Mouse (Mus musculus): ENCODE results near the gene Ggt1. TPM values are rescaled to one million over a fixed set of nuclear protein-coding genes. Genes with fewer than 3 reads are reported as not detected.
"Not testable (repeated sequence)": the region's sequence is repeated elsewhere in the genome, so short reads cannot be mapped to it uniquely, and the experiment has no call there.

Ggt1 gene
- polyA plus RNA-seq, 1 experiment from 2014 or later = 3.8 TPM

DNA sequence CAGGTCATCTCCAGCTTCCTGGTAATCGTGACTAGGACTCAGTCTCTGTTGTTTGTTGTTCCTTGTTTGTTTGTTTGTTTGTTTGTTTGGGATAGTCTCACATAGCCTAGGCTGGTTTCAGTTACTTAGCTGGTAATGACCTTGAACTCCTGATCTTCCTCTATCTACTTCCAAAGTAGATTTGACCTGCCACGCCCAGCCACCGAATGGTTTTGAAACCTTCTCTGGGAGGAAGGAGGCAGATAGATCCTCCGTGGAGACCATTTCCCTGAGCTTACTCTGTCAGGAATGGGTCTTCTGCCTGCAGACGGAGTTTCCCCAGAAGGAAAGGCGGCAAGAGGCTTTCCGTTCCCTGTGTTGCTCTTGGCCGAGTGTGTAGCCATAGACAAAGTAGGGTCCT, 1.2 kb downstream of the Ggt1 start:
- no peak overlapping the region for H3K27ac ChIP-seq (ENCODE audit: low read length)
- no peak overlapping the region for H3K9ac ChIP-seq (replicated peaks; ENCODE audit: low read depth, low read length)
- 79% methylated on average over 8 of the region's 8 CpGs for WGBS
- no peaks in the 10 kb centered on the region for H3K9me3 ChIP-seq (ENCODE audit: control insufficient read depth, low read depth, low read length)
- H3K4me2 ChIP-seq (replicated peaks; ENCODE audit: low read depth, low read length) = no peak overlapping the region
- peaks cover 6% of the 10 kb centered on the region; the same call in 1 of the 2 replicates for H3K4me1 ChIP-seq (ENCODE audit: control insufficient read depth, insufficient read depth, low read length)
- peaks cover 17% of the 10 kb centered on the region; the same call in 1 of the 2 replicates for H3K27me3 ChIP-seq (ENCODE audit: control insufficient read depth, insufficient read depth, low read length)
- no peaks in the 10 kb centered on the region for H3K36me3 ChIP-seq (ENCODE audit: control insufficient read depth, insufficient read depth, low read length)
- no peak for ATAC-seq (ENCODE audit: insufficient number of reproducible peaks, insufficient read depth, low FRiP score, low read depth)
- H3K4me3 ChIP-seq (ENCODE audit: low read depth, low read length) = no peak overlapping the region

- no peak overlapping the region for H3K4me3 ChIP-seq (ENCODE audit: low read depth, low read length)
- H3K4me1 ChIP-seq (ENCODE audit: control insufficient read depth, insufficient read depth, low read length) = no peaks in the 10 kb centered on the region
- WGBS = 81% methylated on average over 12 of the region's 12 CpGs
- H3K36me3 ChIP-seq (ENCODE audit: control insufficient read depth, insufficient read depth, low read length) = no peaks in the 10 kb centered on the region
- no peak overlapping the region for H3K27ac ChIP-seq (ENCODE audit: low read length)
- no peak overlapping the region for H3K4me2 ChIP-seq (replicated peaks; ENCODE audit: low read depth, low read length)
- no peak for ATAC-seq (ENCODE audit: insufficient number of reproducible peaks, insufficient read depth, low FRiP score, low read depth)
- H3K9ac ChIP-seq (replicated peaks; ENCODE audit: low read depth, low read length) = no peak overlapping the region
- no peaks in the 10 kb centered on the region for H3K9me3 ChIP-seq (ENCODE audit: control insufficient read depth, low read depth, low read length)
- peaks cover 14% of the 10 kb centered on the region; the same call in 1 of the 2 replicates for H3K27me3 ChIP-seq (ENCODE audit: control insufficient read depth, insufficient read depth, low read length)
Observed at GRCm38 (mm10) chr10:75564687-75565265, 3.4 kb downstream of the Ggt1 start.

- peaks cover 10% of the 10 kb centered on the region; the same call in 1 of the 2 replicates for H3K27me3 ChIP-seq (ENCODE audit: control insufficient read depth, insufficient read depth, low read length)
- 56% methylated on average over 6 of the region's 6 CpGs for WGBS
- H3K36me3 ChIP-seq (ENCODE audit: control insufficient read depth, insufficient read depth, low read length) = no peaks in the 10 kb centered on the region
- no peak overlapping the region for H3K4me3 ChIP-seq (ENCODE audit: low read depth, low read length)
- H3K4me2 ChIP-seq (replicated peaks; ENCODE audit: low read depth, low read length) = no peak overlapping the region
- no peak overlapping the region for H3K9ac ChIP-seq (replicated peaks; ENCODE audit: low read depth, low read length)
- no peak overlapping the region for H3K27ac ChIP-seq (ENCODE audit: low read length)
- ATAC-seq (ENCODE audit: insufficient number of reproducible peaks, insufficient read depth, low FRiP score, low read depth) = no peak
- H3K4me1 ChIP-seq (ENCODE audit: control insufficient read depth, insufficient read depth, low read length) = no peaks in the 10 kb centered on the region
- no peaks in the 10 kb centered on the region for H3K9me3 ChIP-seq (ENCODE audit: control insufficient read depth, low read depth, low read length)
Observed at GRCm38 (mm10) chr10:75565436-75565835, 4.0 kb downstream of the Ggt1 start.

GRCm38 (mm10) chr10:75565906-75566305, 4.5 kb downstream of the Ggt1 start:
- no peak for ATAC-seq (ENCODE audit: insufficient number of reproducible peaks, insufficient read depth, low FRiP score, low read depth)
- no peak overlapping the region for H3K4me3 ChIP-seq (ENCODE audit: low read depth, low read length)
- H3K9me3 ChIP-seq (ENCODE audit: control insufficient read depth, low read depth, low read length) = no peaks in the 10 kb centered on the region
- 64% methylated on average over 7 of the region's 7 CpGs for WGBS
- no peak overlapping the region for H3K9ac ChIP-seq (replicated peaks; ENCODE audit: low read depth, low read length)
- no peak overlapping the region for H3K27ac ChIP-seq (ENCODE audit: low read length)
- no peaks in the 10 kb centered on the region for H3K36me3 ChIP-seq (ENCODE audit: control insufficient read depth, insufficient read depth, low read length)
- H3K27me3 ChIP-seq (ENCODE audit: control insufficient read depth, insufficient read depth, low read length) = peaks cover 5% of the 10 kb centered on the region; the same call in 1 of the 2 replicates
- no peaks in the 10 kb centered on the region for H3K4me1 ChIP-seq (ENCODE audit: control insufficient read depth, insufficient read depth, low read length)
- H3K4me2 ChIP-seq (replicated peaks; ENCODE audit: low read depth, low read length) = no peak overlapping the region

DNA sequence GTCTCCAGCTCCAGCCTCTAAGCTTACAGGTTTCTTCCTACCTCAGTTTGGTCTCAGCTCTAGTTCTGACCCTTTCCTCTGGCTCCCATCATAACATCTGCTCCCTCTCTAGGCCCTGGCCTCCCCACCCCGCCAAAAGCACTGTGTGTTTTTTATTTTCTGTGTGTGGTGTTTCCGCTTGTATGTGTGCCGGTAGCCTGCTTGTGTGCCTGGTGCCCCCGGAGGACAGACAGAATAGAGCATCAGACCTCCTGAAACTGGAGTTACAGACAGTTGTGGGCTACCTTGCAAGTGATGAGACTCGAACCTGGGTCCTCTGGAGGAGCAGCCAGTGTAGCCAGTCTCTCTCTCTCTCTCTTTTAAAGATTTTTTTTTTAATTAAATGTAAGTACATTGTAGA, 4.9 kb downstream of the Ggt1 start:
- H3K9me3 ChIP-seq (ENCODE audit: control insufficient read depth, low read depth, low read length) = no peaks in the 10 kb centered on the region
- H3K27me3 ChIP-seq (ENCODE audit: control insufficient read depth, insufficient read depth, low read length) = peaks cover 1% of the 10 kb centered on the region; the same call in 1 of the 2 replicates
- whole genome bisulfite sequencing = 80% methylated on average over 5 of the region's 5 CpGs
- H3K36me3 ChIP-seq (ENCODE audit: control insufficient read depth, insufficient read depth, low read length) = no peaks in the 10 kb centered on the region
- H3K27ac ChIP-seq (ENCODE audit: low read length) = no peak overlapping the region
- no peak overlapping the region for H3K4me3 ChIP-seq (ENCODE audit: low read depth, low read length)
- no peak for ATAC-seq (ENCODE audit: insufficient number of reproducible peaks, insufficient read depth, low FRiP score, low read depth)
- no peak overlapping the region for H3K9ac ChIP-seq (replicated peaks; ENCODE audit: low read depth, low read length)
- no peak overlapping the region for H3K4me2 ChIP-seq (replicated peaks; ENCODE audit: low read depth, low read length)
- H3K4me1 ChIP-seq (ENCODE audit: control insufficient read depth, insufficient read depth, low read length) = no peaks in the 10 kb centered on the region

DNA sequence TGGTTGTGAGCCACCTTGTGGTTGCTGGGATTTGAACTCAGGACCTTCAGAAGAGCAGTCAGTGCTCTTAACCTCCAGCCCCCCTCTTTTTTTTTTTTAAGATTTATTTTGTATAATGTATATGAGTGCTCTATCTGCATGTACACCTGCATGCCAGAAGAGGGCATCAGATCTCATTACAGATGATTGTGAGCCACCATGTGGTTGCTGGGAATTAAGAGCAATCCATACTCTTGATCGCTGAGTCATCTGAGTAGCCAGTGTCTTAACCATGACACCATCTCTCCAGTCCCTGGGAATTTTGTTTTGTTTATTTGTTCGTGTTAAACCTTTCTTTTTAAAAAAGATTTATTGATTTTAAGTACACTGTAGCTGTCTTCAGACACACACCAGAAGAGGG, 5.4 kb downstream of the Ggt1 start:
- 81% methylated on average over 2 of the region's 2 CpGs for WGBS
- H3K4me2 ChIP-seq (replicated peaks; ENCODE audit: low read depth, low read length); H3K4me1 ChIP-seq (ENCODE audit: control insufficient read depth, insufficient read depth, low read length); H3K9ac ChIP-seq (replicated peaks; ENCODE audit: low read depth, low read length); ATAC-seq (ENCODE audit: insufficient number of reproducible peaks, insufficient read depth, low FRiP score, low read depth); H3K27me3 ChIP-seq (ENCODE audit: control insufficient read depth, insufficient read depth, low read length); H3K27ac ChIP-seq (ENCODE audit: low read length); H3K4me3 ChIP-seq (ENCODE audit: low read depth, low read length); H3K36me3 ChIP-seq (ENCODE audit: control insufficient read depth, insufficient read depth, low read length); H3K9me3 ChIP-seq (ENCODE audit: control insufficient read depth, low read depth, low read length): not testable (repeated sequence)

DNA sequence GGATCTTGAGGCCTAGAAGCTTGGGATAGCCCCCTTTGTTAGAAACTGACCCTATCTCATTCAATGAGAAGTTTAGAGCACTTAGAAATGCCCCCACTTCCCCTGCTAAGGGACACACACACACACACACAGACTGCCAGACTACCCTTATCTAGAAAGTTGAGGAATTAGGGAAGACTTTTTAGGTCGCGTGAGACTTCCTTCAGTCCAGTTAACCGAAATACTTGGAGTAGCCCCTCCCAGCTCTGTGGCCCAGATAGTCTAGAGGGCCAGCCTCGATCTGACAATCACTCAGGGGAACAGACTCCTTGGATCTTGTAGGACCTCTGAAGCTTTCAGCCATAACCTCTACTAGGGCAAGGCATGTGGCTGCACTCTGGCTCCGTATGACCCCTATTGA, 6.6 kb downstream of the Ggt1 start:
- no peak overlapping the region for H3K4me2 ChIP-seq (replicated peaks; ENCODE audit: low read depth, low read length)
- ATAC-seq (ENCODE audit: insufficient number of reproducible peaks, insufficient read depth, low FRiP score, low read depth) = no peak
- no peaks in the 10 kb centered on the region for H3K36me3 ChIP-seq (ENCODE audit: control insufficient read depth, insufficient read depth, low read length)
- 22% methylated on average over 5 of the region's 5 CpGs for WGBS
- no peaks in the 10 kb centered on the region for H3K9me3 ChIP-seq (ENCODE audit: control insufficient read depth, low read depth, low read length)
- H3K4me1 ChIP-seq (ENCODE audit: control insufficient read depth, insufficient read depth, low read length) = no peaks in the 10 kb centered on the region
- H3K27me3 ChIP-seq (ENCODE audit: control insufficient read depth, insufficient read depth, low read length) = no peaks in the 10 kb centered on the region
- no peak overlapping the region for H3K4me3 ChIP-seq (ENCODE audit: low read depth, low read length)
- no peak overlapping the region for H3K27ac ChIP-seq (ENCODE audit: low read length)
- H3K9ac ChIP-seq (replicated peaks; ENCODE audit: low read depth, low read length) = no peak overlapping the region

DNA sequence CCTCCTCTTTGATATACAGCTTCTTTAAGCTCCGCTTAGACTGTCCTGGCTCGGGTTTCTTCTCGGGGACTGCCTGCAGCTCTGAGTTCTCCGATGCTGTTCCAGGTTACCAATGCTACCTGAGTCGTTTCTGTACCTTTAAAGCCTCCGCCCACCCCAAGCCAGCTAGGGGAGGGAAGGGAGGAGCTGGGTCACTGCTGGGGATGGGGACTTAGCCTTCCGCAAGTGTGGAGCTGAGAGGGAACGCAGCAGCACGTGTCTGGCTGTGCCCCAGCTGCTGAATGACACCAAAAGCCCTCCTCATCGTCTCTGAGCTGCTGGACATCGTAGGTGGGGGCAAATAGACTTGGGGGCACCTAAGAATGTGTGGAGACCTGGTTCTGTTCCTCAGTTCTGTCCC, 7.0 kb downstream of the Ggt1 start:
- ATAC-seq (ENCODE audit: insufficient number of reproducible peaks, insufficient read depth, low FRiP score, low read depth) = no peak
- H3K4me3 ChIP-seq (ENCODE audit: low read depth, low read length) = no peak overlapping the region
- no peak overlapping the region for H3K9ac ChIP-seq (replicated peaks; ENCODE audit: low read depth, low read length)

DNA sequence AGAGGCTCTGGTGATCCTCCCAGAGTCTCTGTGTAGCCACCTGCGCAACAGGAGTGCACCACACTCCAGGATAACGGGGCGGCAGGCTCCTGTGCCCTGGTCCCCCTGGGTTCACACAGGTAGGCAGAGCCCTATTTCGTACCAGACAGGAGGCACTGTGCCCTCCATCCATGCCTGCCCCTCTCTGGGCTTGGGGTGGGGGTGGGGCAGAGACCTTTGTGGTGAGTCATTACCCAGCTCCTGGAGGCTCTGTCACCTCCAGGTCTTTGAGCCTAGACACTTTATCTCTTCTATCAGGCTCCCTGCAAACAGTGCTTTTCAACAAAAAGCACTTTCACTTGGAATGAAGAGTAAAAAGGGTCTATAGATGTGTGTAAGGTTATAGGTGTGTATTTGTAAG, 7.4 kb downstream of the Ggt1 start:
- ATAC-seq (ENCODE audit: insufficient number of reproducible peaks, insufficient read depth, low FRiP score, low read depth) = no peak
- H3K9ac ChIP-seq (replicated peaks; ENCODE audit: low read depth, low read length) = no peak overlapping the region
- no peak overlapping the region for H3K4me3 ChIP-seq (ENCODE audit: low read depth, low read length)
- no peaks in the 10 kb centered on the region for H3K4me1 ChIP-seq (ENCODE audit: control insufficient read depth, insufficient read depth, low read length)
- WGBS = 10% methylated on average over 4 of the region's 4 CpGs
- H3K9me3 ChIP-seq (ENCODE audit: control insufficient read depth, low read depth, low read length) = no peaks in the 10 kb centered on the region
- no peaks in the 10 kb centered on the region for H3K36me3 ChIP-seq (ENCODE audit: control insufficient read depth, insufficient read depth, low read length)
- H3K27ac ChIP-seq (ENCODE audit: low read length) = no peak overlapping the region
- no peaks in the 10 kb centered on the region for H3K27me3 ChIP-seq (ENCODE audit: control insufficient read depth, insufficient read depth, low read length)
- H3K4me2 ChIP-seq (replicated peaks; ENCODE audit: low read depth, low read length) = no peak overlapping the region; the same call in 1 of the 2 replicates

More for the DNA sequence above, 7.0 kb downstream of the Ggt1 start:
- no peaks in the 10 kb centered on the region for H3K4me1 ChIP-seq (ENCODE audit: control insufficient read depth, insufficient read depth, low read length)
- H3K9me3 ChIP-seq (ENCODE audit: control insufficient read depth, low read depth, low read length) = no peaks in the 10 kb centered on the region
- no peaks in the 10 kb centered on the region for H3K27me3 ChIP-seq (ENCODE audit: control insufficient read depth, insufficient read depth, low read length)
- no peak overlapping the region; the same call in 1 of the 2 replicates for H3K4me2 ChIP-seq (replicated peaks; ENCODE audit: low read depth, low read length)
- H3K27ac ChIP-seq (ENCODE audit: low read length) = no peak overlapping the region
- WGBS = 10% methylated on average over 11 of the region's 11 CpGs
- H3K36me3 ChIP-seq (ENCODE audit: control insufficient read depth, insufficient read depth, low read length) = no peaks in the 10 kb centered on the region
